8 mouse cellular contexts compared by ENCODE assay signal in genomic region chr10:81376561-81377361, GRCm38 (mm10). TPM values are rescaled to one million over a fixed set of nuclear protein-coding genes. Genes with fewer than 3 reads are reported as not detected.
DNase-seq lines count a peak whose midpoint lies in the region; ATAC-seq lines count a peak whose summit lies in the region.

No protein-coding gene starts in this region.

- peaks cover 12% of the 10 kb centered on the region for H3K4me1 ChIP-seq in neural tube, embryonic 11.5 days (ENCODE audit: control insufficient read depth, insufficient read depth, low read length)
- H3K4me1 ChIP-seq in embryonic facial prominence, embryonic 10.5 days = peaks cover 30% of the 10 kb centered on the region
- H3K4me1 ChIP-seq in intestine, embryonic 15.5 days (replicated peaks) = peaks cover 19% of the 10 kb centered on the region
- H3K4me1 ChIP-seq in neural tube, embryonic 14.5 days (ENCODE audit: control insufficient read depth, insufficient read depth, low read length) = peaks cover 21% of the 10 kb centered on the region

- H3K27ac ChIP-seq in neural tube, embryonic 11.5 days (ENCODE audit: low read depth, low read length) = no peak overlapping the region
- peak overlapping the region; percentile 97 for H3K27ac ChIP-seq in embryonic facial prominence, embryonic 10.5 days (replicated peaks)
- peak overlapping the region; percentile 68; the same call in 1 of the 2 replicates for H3K27ac ChIP-seq in intestine, embryonic 15.5 days
- H3K27ac ChIP-seq in neural tube, embryonic 14.5 days (ENCODE audit: low read depth, low read length) = no peak overlapping the region

- peak overlapping the region; percentile 88 for H3K4me2 ChIP-seq in neural tube, embryonic 11.5 days (ENCODE audit: low read depth)
- peak overlapping the region; percentile 77 for H3K4me2 ChIP-seq in intestine, embryonic 15.5 days (replicated peaks)
- H3K4me2 ChIP-seq in neural tube, embryonic 14.5 days (ENCODE audit: low read depth, low read length) = peak overlapping the region; percentile 89

- ATAC-seq in neural tube, embryonic 11.5 days (ENCODE audit: insufficient read depth, low FRiP score, low TSS enrichment) = no peak
- ATAC-seq in intestine, embryonic 15.5 days = no peak
- no peak for ATAC-seq in neural tube, embryonic 14.5 days (ENCODE audit: low read depth)
- ATAC-seq in inflammation-experienced regulatory T-cells, adult 6 months = no peak

- H3K36me3 ChIP-seq in neural tube, embryonic 11.5 days (ENCODE audit: control insufficient read depth, insufficient read depth, low read length) = peaks cover 5% of the 10 kb centered on the region
- H3K36me3 ChIP-seq in embryonic facial prominence, embryonic 10.5 days (replicated peaks) = peaks cover 52% of the 10 kb centered on the region
- 0 out of 2 replicates have a peak, but pooled peaks cover 8% of the 10 kb centered on the region for H3K36me3 ChIP-seq in intestine, embryonic 15.5 days
- H3K36me3 ChIP-seq in neural tube, embryonic 14.5 days (ENCODE audit: control insufficient read depth, insufficient read depth, low read length) = peaks cover 4% of the 10 kb centered on the region; the same call in 1 of the 2 replicates

- WGBS in neural tube, embryonic 11.5 days = 44% methylated on average over 6 of the region's 6 CpGs
- 40% methylated on average over 6 of the region's 6 CpGs for WGBS in embryonic facial prominence, embryonic 10.5 days
- WGBS in intestine, embryonic 15.5 days = 32% methylated on average over 6 of the region's 6 CpGs
- WGBS in neural tube, embryonic 14.5 days = 43% methylated on average over 6 of the region's 6 CpGs

- peak overlapping the region; percentile 85 for H3K4me3 ChIP-seq in neural tube, embryonic 11.5 days (ENCODE audit: low read depth, low read length)
- peak overlapping the region; percentile 91 for H3K4me3 ChIP-seq in embryonic facial prominence, embryonic 10.5 days
- peak overlapping the region; percentile 82 for H3K4me3 ChIP-seq in intestine, embryonic 15.5 days (replicated peaks)
- peak overlapping the region; percentile 75 for H3K4me3 ChIP-seq in neural tube, embryonic 14.5 days (ENCODE audit: low read depth, low read length)

- H3K9ac ChIP-seq in neural tube, embryonic 11.5 days (ENCODE audit: low read length) = peak overlapping the region; percentile 89
- H3K9ac ChIP-seq in intestine, embryonic 15.5 days = peak overlapping the region; percentile 92
- no peak overlapping the region; the same call in 1 of the 2 replicates for H3K9ac ChIP-seq in neural tube, embryonic 14.5 days (replicated peaks; ENCODE audit: low read depth, low read length)

- H3K27me3 ChIP-seq in neural tube, embryonic 11.5 days (ENCODE audit: control insufficient read depth, insufficient read depth, low read length) = no peaks in the 10 kb centered on the region
- H3K27me3 ChIP-seq in embryonic facial prominence, embryonic 10.5 days (replicated peaks; ENCODE audit: low read depth, poor library complexity, severe bottlenecking) = no peaks in the 10 kb centered on the region
- H3K27me3 ChIP-seq in intestine, embryonic 15.5 days (replicated peaks) = no peaks in the 10 kb centered on the region
- H3K27me3 ChIP-seq in neural tube, embryonic 14.5 days (ENCODE audit: control insufficient read depth, insufficient read depth, low read length) = no peaks in the 10 kb centered on the region

- H3K9me3 ChIP-seq in neural tube, embryonic 11.5 days (ENCODE audit: control insufficient read depth, low read length) = no peaks in the 10 kb centered on the region
- no peaks in the 10 kb centered on the region for H3K9me3 ChIP-seq in embryonic facial prominence, embryonic 10.5 days
- no peaks in the 10 kb centered on the region for H3K9me3 ChIP-seq in intestine, embryonic 15.5 days
- no peaks in the 10 kb centered on the region for H3K9me3 ChIP-seq in neural tube, embryonic 14.5 days (ENCODE audit: control insufficient read depth, low read length)

- no peak for DNase-seq in neural tube, embryonic 11.5 days (ENCODE audit: low spot score)
- no peak for DNase-seq in neural tube, embryonic 10.5 days (ENCODE audit: extremely low spot score, low spot score)
- DNase-seq in embryonic facial prominence, embryonic 10.5 days (ENCODE audit: low spot score) = no peak
- no peak for DNase-seq in right cerebral cortex, postnatal 4 days
- DNase-seq in frontal cortex, postnatal 36 days (ENCODE audit: low spot score in 2 of 2) = no peak

RNA-seq across cellular contexts. Expression of gene Fzr1, which starts 1.6 kb away (rescaled TPM):
- 112 and 120 TPM in 2 replicates for polyA plus RNA-seq in neural tube, embryonic 11.5 days (2014; fragmentation: Nextera tagmentation; extraction: Ambion mirVana)
- 134 and 142 TPM in 2 replicates for polyA plus RNA-seq in embryonic facial prominence, embryonic 10.5 days (2016; fragmentation: Nextera tagmentation; extraction: Ambion mirVana)
- 83.2 and 85.7 TPM in 2 replicates for polyA plus RNA-seq in intestine, embryonic 15.5 days (2015; fragmentation: Nextera tagmentation; extraction: Ambion mirVana)
- 114 and 125 TPM in 2 replicates for polyA plus RNA-seq in neural tube, embryonic 14.5 days (2014; fragmentation: Nextera tagmentation; extraction: Ambion mirVana)
- polyA plus RNA-seq in inflammation-experienced regulatory T-cells, adult 6 months (2017; shearing (Covaris generic)) = 10 to 100 TPM; 10.7 to 27.1 (median 13.4) TPM

RNA-seq across cellular contexts. Expression of gene Dohh, which starts 7.5 kb away (rescaled TPM):
- polyA plus RNA-seq in neural tube, embryonic 11.5 days (2014; fragmentation: Nextera tagmentation; extraction: Ambion mirVana) = 64.1 and 76.1 TPM in 2 replicates
- polyA plus RNA-seq in embryonic facial prominence, embryonic 10.5 days (2016; fragmentation: Nextera tagmentation; extraction: Ambion mirVana) = 105 and 109 TPM in 2 replicates
- 89.2 and 100 TPM in 2 replicates for polyA plus RNA-seq in intestine, embryonic 15.5 days (2015; fragmentation: Nextera tagmentation; extraction: Ambion mirVana)
- polyA plus RNA-seq in neural tube, embryonic 14.5 days (2014; fragmentation: Nextera tagmentation; extraction: Ambion mirVana) = 61.0 and 68.0 TPM in 2 replicates
- 10 to 100 TPM in 2 of 3 experiments, 1 to 10 TPM in 1; 9.2 to 17.9 (median 10.9) TPM for polyA plus RNA-seq in inflammation-experienced regulatory T-cells, adult 6 months (2017; shearing (Covaris generic))

RNA-seq across cellular contexts. Expression of gene Gm48551, which starts 7.5 kb away (rescaled TPM):
- 1.7 and 3.0 TPM in 2 replicates for polyA plus RNA-seq in neural tube, embryonic 11.5 days (2014; fragmentation: Nextera tagmentation; extraction: Ambion mirVana)
- polyA plus RNA-seq in embryonic facial prominence, embryonic 10.5 days (2016; fragmentation: Nextera tagmentation; extraction: Ambion mirVana) = 2.7 TPM in 2 replicates
- 2.8 and 3.6 TPM in 2 replicates for polyA plus RNA-seq in intestine, embryonic 15.5 days (2015; fragmentation: Nextera tagmentation; extraction: Ambion mirVana)
- 4.3 and 6.3 TPM in 2 replicates for polyA plus RNA-seq in neural tube, embryonic 14.5 days (2014; fragmentation: Nextera tagmentation; extraction: Ambion mirVana)
- 1 to 10 TPM in 2 of 3 experiments, under 1 TPM in 1; 0.60 to 1.9 (median 1.1) TPM for polyA plus RNA-seq in inflammation-experienced regulatory T-cells, adult 6 months (2017; shearing (Covaris generic))

RNA-seq across cellular contexts. Expression of gene 4930404N11Rik, which starts 11.1 kb away (rescaled TPM):
- 0.20 and 0.50 TPM in 2 replicates for polyA plus RNA-seq in neural tube, embryonic 11.5 days (2014; fragmentation: Nextera tagmentation; extraction: Ambion mirVana)
- polyA plus RNA-seq in embryonic facial prominence, embryonic 10.5 days (2016; fragmentation: Nextera tagmentation; extraction: Ambion mirVana) = 0.47 and 0.76 TPM in 2 replicates
- polyA plus RNA-seq in intestine, embryonic 15.5 days (2015; fragmentation: Nextera tagmentation; extraction: Ambion mirVana) = 1.0 and 2.2 TPM in 2 replicates
- 0.39 and 0.42 TPM in 2 replicates for polyA plus RNA-seq in neural tube, embryonic 14.5 days (2014; fragmentation: Nextera tagmentation; extraction: Ambion mirVana)
- polyA plus RNA-seq in inflammation-experienced regulatory T-cells, adult 6 months (2017; shearing (Covaris generic)) = 1 to 10 TPM in 1 of 3 experiments, under 1 TPM in 2; 0.26 to 1.7 (median 0.96) TPM

RNA-seq across cellular contexts. Expression of gene Gm48552, which starts 12.0 kb away (rescaled TPM):
- polyA plus RNA-seq in neural tube, embryonic 11.5 days (2014; fragmentation: Nextera tagmentation; extraction: Ambion mirVana) = 0.97 and 1.3 TPM in 2 replicates
- 1.8 and 3.1 TPM in 2 replicates for polyA plus RNA-seq in embryonic facial prominence, embryonic 10.5 days (2016; fragmentation: Nextera tagmentation; extraction: Ambion mirVana)
- 1.4 TPM in 1 of 2 replicates, not detected in the other for polyA plus RNA-seq in intestine, embryonic 15.5 days (2015; fragmentation: Nextera tagmentation; extraction: Ambion mirVana)
- 2.0 and 4.4 TPM in 2 replicates for polyA plus RNA-seq in neural tube, embryonic 14.5 days (2014; fragmentation: Nextera tagmentation; extraction: Ambion mirVana)
- 1 to 10 TPM in 1 of 3 experiments, not detected in 2; 3.1 TPM for polyA plus RNA-seq in inflammation-experienced regulatory T-cells, adult 6 months (2017; shearing (Covaris generic))

Comparison
In these comparisons a context has a peak if more than half of its experiments do, and no peak if none do; other contexts are left out.
1. H3K27ac ChIP-seq: peak in embryonic facial prominence, embryonic 10.5 days (single experiment) and intestine, embryonic 15.5 days (single experiment); none in neural tube, embryonic 11.5 days (single experiment) and neural tube, embryonic 14.5 days (single experiment).
2. Peak in every context shown above with its lines, with median percentiles within 50 percentile points of each other: H3K4me2 ChIP-seq and H3K4me3 ChIP-seq.